Mouse (Mus musculus): ENCODE data around the gene Igfbpl1. TPM values are rescaled to one million over a fixed set of nuclear protein-coding genes. Genes with fewer than 3 reads are reported as not detected.

Igfbpl1 gene
- polyA plus RNA-seq, 1 experiment from 2014 or later, result 0.40 TPM

DNA sequence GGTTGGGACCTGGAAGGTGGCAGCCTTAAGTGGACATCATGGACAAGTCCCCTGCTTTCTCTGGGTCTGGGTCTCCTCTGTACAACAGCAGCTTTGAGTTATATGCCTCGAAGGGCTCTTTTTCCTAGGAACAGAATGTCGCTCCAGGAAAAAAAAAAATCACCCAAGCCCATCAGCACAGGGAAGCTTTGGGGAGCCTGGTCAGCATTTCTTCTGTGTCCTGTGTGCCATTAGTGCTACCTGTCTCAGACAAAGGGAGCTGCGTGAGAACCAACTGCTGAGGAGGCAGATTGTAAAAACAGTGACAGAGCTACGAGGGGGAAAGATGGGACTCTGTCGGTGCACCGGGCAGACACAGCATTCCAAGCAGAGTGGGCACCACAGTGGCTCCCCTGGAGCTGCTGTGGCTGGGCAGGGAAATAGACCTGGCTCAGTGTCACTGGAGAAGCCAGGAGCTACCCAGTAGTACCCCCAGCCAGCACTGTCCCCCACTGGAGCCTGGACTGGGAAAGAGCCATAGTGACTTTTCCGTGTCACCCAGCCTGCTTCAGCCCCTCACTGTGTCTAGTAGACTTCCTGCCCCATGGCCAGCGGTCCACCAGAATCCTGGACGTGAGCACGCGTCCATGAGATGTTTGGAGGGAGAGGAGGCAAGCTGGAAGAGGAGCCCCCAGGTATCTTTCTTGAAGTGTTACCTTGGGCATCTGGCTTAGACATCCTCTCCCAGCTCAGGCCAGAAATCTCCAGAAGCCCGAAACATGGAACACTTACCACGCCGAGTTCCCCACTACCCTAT, 1.8 kb downstream of the Igfbpl1 start:
- DNase-seq (ENCODE audit: low spot score) (no peak), ATAC-seq (replicated peaks; ENCODE audit: low FRiP score) (no peak)
- no peak overlapping the region for H3K27ac ChIP-seq (ENCODE audit: low read depth, low read length)
- no peak overlapping the region for H3K4me2 ChIP-seq
- peaks cover 6% of the 10 kb centered on the region for H3K4me1 ChIP-seq (replicated peaks; ENCODE audit: control insufficient read depth, insufficient read depth, low read length)
- H3K4me3 ChIP-seq (ENCODE audit: low read depth, low read length), result no peak overlapping the region
- H3K36me3 ChIP-seq (ENCODE audit: control insufficient read depth, insufficient read depth, low read length), result no peaks in the 10 kb centered on the region
- no peak overlapping the region for H3K9ac ChIP-seq (ENCODE audit: low read depth, low read length)
- no peaks in the 10 kb centered on the region for H3K9me3 ChIP-seq (ENCODE audit: control insufficient read depth, low read length)
- WGBS, result 34% methylated on average over 14 of the region's 14 CpGs
- peaks cover 75% of the 10 kb centered on the region for H3K27me3 ChIP-seq (replicated peaks; ENCODE audit: control insufficient read depth, insufficient read depth, low read length)

DNA sequence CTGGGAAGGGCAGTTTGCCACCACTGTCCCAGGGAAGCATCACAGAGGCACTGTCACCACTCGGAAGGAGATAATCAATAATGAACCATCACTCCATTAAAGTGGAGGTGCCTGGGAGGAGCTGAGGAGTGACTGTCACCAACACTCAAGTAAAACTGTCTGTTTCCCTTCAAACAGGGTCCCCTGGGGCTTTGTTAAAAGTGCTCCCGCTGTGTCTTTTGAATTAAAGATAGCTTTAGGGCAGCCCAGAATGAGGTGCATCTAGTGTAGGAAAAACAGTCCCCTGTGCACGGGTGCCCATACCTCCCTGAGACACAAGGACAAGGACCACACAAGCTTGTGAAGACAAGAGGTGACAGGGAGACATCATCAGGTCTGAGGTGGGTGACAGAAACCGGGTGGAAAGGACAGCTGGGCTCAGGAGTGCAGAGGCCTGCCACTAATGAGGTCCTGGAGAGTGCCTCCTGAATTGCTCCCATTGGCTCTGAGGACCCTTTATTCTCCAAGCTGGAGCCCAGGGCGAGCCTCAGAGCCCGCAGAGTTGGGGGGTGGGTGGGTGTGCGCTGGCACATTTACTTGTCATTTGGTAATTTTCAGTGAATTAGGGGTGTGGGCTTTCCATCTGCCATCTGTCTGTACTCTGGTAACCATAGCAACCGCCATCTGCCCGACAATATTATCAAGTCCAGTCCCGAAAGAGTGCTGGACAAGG, 2.5 kb downstream of the Igfbpl1 start:
- ATAC-seq (replicated peaks; ENCODE audit: low FRiP score) (no peak), DNase-seq (ENCODE audit: low spot score) (no peak)
- Histone ChIP-seq H3K4me3 (ENCODE audit: low read depth, low read length) (no peak overlapping the region), H3K27me3 (replicated peaks; ENCODE audit: control insufficient read depth, insufficient read depth, low read length) (peaks cover 69% of the 10 kb centered on the region), H3K9me3 (ENCODE audit: control insufficient read depth, low read length) (no peaks in the 10 kb centered on the region), H3K36me3 (ENCODE audit: control insufficient read depth, insufficient read depth, low read length) (no peaks in the 10 kb centered on the region), H3K27ac (ENCODE audit: low read depth, low read length) (no peak overlapping the region), H3K4me1 (replicated peaks; ENCODE audit: control insufficient read depth, insufficient read depth, low read length) (peaks cover 9% of the 10 kb centered on the region), H3K9ac (ENCODE audit: low read depth, low read length) (no peak overlapping the region), H3K4me2 (no peak overlapping the region)
- WGBS, result 15% methylated on average over 10 of the region's 10 CpGs

DNA sequence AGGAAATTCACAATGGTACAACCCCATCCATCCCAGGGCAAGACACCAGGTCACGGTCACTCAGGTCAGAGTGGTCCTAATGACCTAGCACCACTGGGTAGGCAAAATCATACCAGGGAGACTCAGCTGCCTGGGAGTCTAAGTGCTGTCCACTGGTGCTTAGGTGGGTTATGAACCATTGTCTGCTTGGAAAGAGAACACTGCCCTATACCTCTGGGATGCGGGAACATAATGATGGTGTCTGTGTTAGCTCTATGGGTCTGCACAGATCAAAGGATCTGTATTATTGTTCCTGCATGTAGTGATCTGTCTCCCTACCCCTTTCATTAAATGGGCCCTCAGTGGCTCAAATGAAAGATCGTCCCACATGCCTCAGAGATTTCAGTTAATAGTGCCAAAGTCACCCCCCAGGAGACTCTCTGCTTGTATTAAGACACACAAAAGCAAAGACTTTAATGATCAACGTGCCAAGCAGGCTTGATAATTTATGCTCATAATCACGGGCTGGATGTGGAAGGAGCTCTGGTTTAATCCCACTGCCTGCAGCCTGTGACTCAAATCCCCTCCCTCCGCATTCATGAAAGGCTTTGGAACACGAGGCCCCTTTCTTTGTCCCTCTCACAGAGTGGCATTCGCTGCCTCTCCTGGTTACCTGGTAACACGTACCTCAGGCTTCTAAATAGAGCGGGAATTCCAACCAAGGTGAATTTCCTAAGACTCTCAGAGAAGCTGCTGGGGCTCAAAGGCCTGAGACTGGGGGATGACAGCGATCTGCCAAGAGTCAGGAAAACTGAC, 3.7 kb downstream of the Igfbpl1 start:
- H3K27me3 ChIP-seq (replicated peaks; ENCODE audit: control insufficient read depth, insufficient read depth, low read length), result peaks cover 57% of the 10 kb centered on the region
- H3K4me1 ChIP-seq (replicated peaks; ENCODE audit: control insufficient read depth, insufficient read depth, low read length), result peaks cover 14% of the 10 kb centered on the region
- DNase-seq (ENCODE audit: low spot score) (no peak), ATAC-seq (replicated peaks; ENCODE audit: low FRiP score) (no peak)
- H3K36me3 ChIP-seq (ENCODE audit: control insufficient read depth, insufficient read depth, low read length), result no peaks in the 10 kb centered on the region
- H3K27ac ChIP-seq (ENCODE audit: low read depth, low read length), result no peak overlapping the region
- no peaks in the 10 kb centered on the region for H3K9me3 ChIP-seq (ENCODE audit: control insufficient read depth, low read length)
- H3K4me3 ChIP-seq (ENCODE audit: low read depth, low read length), result no peak overlapping the region
- H3K9ac ChIP-seq (ENCODE audit: low read depth, low read length), result no peak overlapping the region
- H3K4me2 ChIP-seq, result no peak overlapping the region
- WGBS, result 35% methylated on average over 11 of the region's 11 CpGs

DNA sequence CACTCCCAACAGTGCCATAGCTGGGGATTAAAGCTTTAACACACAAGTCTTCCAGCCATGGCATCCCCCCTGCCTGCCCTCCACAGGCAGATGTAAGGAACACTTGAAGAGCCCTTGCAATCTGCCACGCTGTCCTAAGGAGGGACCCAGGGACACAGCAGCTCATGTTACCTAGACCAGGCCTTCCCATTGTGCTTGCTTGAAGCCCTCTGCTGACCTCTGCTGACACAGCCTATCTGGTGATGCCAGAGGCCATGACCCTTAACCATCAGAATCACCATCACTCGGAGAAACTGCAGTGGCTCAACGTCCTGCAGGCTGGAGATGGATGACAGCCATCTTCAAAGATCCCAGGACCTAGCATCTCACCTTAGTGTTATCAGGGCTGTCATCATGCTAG, 4.7 kb downstream of the Igfbpl1 start:
- H3K27me3 ChIP-seq (replicated peaks; ENCODE audit: control insufficient read depth, insufficient read depth, low read length), result peaks cover 47% of the 10 kb centered on the region
- WGBS, result 23% methylated on average over 3 of the region's 3 CpGs

DNA sequence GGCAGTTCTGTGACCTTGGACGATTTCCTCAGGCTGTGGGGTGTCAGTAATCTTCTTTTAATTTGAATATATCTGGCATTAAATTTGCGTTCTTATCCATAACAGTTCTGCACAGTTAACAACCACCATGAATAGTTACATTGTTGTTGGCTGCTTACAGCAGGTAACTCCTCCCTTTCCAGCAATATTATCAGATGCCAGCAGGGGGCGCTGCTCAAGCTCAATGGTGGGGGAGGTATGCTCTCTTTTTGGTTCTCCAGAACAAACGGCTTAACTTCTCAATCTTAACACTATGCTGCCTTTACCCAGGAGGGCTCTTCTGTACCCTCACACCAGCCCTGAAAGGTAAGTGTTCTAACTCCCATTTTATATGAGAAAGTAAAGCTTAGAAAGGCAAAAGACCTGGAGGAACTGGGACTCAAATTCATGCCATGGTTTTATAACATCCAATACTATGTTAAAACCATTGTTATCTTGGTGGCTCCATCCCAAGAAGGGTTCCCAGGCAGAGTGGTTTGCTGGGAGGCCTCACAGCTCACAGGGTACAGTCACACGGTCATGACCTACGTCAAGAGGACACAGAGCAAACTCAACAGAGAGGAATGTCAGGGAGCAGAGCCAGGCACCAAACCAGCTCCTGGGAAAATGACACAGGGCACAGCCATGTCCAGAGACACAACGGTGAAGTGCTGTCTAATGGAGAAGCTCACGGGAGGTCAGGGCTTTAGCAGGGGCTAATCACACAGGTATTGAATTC, 6.5 kb downstream of the Igfbpl1 start:
- Histone ChIP-seq H3K27me3 (replicated peaks; ENCODE audit: control insufficient read depth, insufficient read depth, low read length) (peaks cover 30% of the 10 kb centered on the region), H3K9ac (ENCODE audit: low read depth, low read length) (no peak overlapping the region), H3K27ac (ENCODE audit: low read depth, low read length) (no peak overlapping the region), H3K4me2 (peak overlapping the region; percentile 56; the same call in 1 of the 2 replicates), H3K36me3 (ENCODE audit: control insufficient read depth, insufficient read depth, low read length) (no peaks in the 10 kb centered on the region), H3K9me3 (ENCODE audit: control insufficient read depth, low read length) (no peaks in the 10 kb centered on the region), H3K4me1 (replicated peaks; ENCODE audit: control insufficient read depth, insufficient read depth, low read length) (peaks cover 8% of the 10 kb centered on the region), H3K4me3 (ENCODE audit: low read depth, low read length) (no peak overlapping the region)
- 33% methylated on average over 8 of the region's 8 CpGs for WGBS
- DNase-seq (ENCODE audit: low spot score), result peak; percentile 59
- ATAC-seq (replicated peaks; ENCODE audit: low FRiP score), result no peak

More for the DNA sequence above, 4.7 kb downstream of the Igfbpl1 start:
- no peak for DNase-seq (ENCODE audit: low spot score)
- Histone ChIP-seq H3K4me2 (no peak overlapping the region), H3K9ac (ENCODE audit: low read depth, low read length) (no peak overlapping the region), H3K9me3 (ENCODE audit: control insufficient read depth, low read length) (no peaks in the 10 kb centered on the region), H3K27ac (ENCODE audit: low read depth, low read length) (no peak overlapping the region), H3K4me1 (replicated peaks; ENCODE audit: control insufficient read depth, insufficient read depth, low read length) (peaks cover 14% of the 10 kb centered on the region), H3K36me3 (ENCODE audit: control insufficient read depth, insufficient read depth, low read length) (no peaks in the 10 kb centered on the region), H3K4me3 (ENCODE audit: low read depth, low read length) (no peak overlapping the region)
- ATAC-seq (replicated peaks; ENCODE audit: low FRiP score), result no peak

DNA sequence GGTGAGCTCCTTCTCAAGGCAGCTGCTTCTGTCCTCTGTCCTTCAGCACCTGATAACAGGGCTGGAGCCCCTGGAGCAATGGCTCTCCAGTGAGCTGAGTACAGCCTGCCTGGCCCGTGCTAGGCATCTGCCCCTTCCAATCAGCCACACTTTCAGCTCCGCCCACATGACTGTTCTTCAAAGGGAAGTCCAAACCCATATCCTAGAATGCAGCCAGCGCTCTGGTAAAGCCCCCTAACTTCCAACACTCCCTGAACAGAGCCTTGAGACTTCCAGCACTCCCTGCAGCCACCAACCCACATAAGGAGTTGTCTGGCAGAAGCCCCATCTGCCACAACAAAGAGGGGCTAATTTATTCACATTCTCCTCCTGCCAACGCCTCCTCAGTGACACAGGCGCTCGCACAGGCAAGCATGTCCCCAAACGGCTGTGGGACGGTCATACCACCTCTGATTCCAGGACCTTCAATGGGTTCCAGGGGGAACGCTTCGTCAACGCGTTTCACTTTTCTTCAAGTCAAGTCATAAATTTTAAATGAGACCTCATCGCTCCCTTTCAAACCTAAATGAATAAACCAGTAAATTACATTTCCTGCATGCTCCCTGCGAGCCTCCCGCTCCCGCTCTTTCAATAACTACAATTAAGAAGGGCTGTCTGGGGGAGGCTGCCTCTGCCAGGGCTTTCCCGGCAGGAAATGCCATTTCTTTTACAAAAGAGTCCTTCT, 7.4 kb downstream of the Igfbpl1 start:
- peaks cover 21% of the 10 kb centered on the region for H3K27me3 ChIP-seq (replicated peaks; ENCODE audit: control insufficient read depth, insufficient read depth, low read length)
- 6% methylated on average over 17 of the region's 17 CpGs for WGBS
- no peak overlapping the region for H3K27ac ChIP-seq (ENCODE audit: low read depth, low read length)
- H3K9ac ChIP-seq (ENCODE audit: low read depth, low read length), result no peak overlapping the region
- ATAC-seq (replicated peaks; ENCODE audit: low FRiP score) (no peak; the same call in 1 of the 2 replicates), DNase-seq (ENCODE audit: low spot score) (peak; percentile 44)
- H3K36me3 ChIP-seq (ENCODE audit: control insufficient read depth, insufficient read depth, low read length), result no peaks in the 10 kb centered on the region
- peaks cover 8% of the 10 kb centered on the region for H3K4me1 ChIP-seq (replicated peaks; ENCODE audit: control insufficient read depth, insufficient read depth, low read length)
- H3K4me2 ChIP-seq, result peak overlapping the region; percentile 56
- H3K9me3 ChIP-seq (ENCODE audit: control insufficient read depth, low read length), result no peaks in the 10 kb centered on the region
- no peak overlapping the region for H3K4me3 ChIP-seq (ENCODE audit: low read depth, low read length)

DNA sequence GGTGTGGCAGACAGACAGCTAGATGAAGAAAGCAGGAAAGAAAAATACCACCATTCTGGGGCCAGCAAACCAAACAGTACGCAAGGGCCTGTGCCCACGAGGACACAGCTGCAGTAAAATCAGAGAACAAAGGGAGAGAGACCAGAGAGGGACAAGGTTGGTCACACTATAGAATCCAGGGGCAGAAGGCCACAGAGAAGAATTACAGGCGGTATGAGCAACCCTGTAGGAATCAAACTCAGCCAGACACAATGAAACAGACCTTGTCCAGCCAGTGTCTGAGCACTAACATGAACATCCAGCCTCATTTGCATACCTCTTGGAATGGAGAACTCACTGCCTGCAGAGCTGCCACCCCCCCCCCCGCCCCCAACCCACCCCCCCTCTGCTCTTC, 7.9 kb downstream of the Igfbpl1 start:
- Histone ChIP-seq H3K4me1 (replicated peaks; ENCODE audit: control insufficient read depth, insufficient read depth, low read length) (peaks cover 8% of the 10 kb centered on the region), H3K27me3 (replicated peaks; ENCODE audit: control insufficient read depth, insufficient read depth, low read length) (peaks cover 15% of the 10 kb centered on the region), H3K36me3 (ENCODE audit: control insufficient read depth, insufficient read depth, low read length) (no peaks in the 10 kb centered on the region), H3K9ac (ENCODE audit: low read depth, low read length) (no peak overlapping the region), H3K4me3 (ENCODE audit: low read depth, low read length) (no peak overlapping the region), H3K27ac (ENCODE audit: low read depth, low read length) (no peak overlapping the region), H3K9me3 (ENCODE audit: control insufficient read depth, low read length) (no peaks in the 10 kb centered on the region), H3K4me2 (peak overlapping the region; percentile 56)
- no peak for ATAC-seq (replicated peaks; ENCODE audit: low FRiP score)
- no peak for DNase-seq (ENCODE audit: low spot score)
- 33% methylated on average over 3 of the region's 4 CpGs for WGBS

Measured in liver, embryonic 11.5 days (tissue).